Mouse (Mus musculus): ENCODE data around the gene Kif26b. TPM values are rescaled to one million over a fixed set of nuclear protein-coding genes. Genes with fewer than 3 reads are reported as not detected.

Kif26b gene
- polyA plus RNA-seq, 1 experiment: 0.45 TPM

DNA sequence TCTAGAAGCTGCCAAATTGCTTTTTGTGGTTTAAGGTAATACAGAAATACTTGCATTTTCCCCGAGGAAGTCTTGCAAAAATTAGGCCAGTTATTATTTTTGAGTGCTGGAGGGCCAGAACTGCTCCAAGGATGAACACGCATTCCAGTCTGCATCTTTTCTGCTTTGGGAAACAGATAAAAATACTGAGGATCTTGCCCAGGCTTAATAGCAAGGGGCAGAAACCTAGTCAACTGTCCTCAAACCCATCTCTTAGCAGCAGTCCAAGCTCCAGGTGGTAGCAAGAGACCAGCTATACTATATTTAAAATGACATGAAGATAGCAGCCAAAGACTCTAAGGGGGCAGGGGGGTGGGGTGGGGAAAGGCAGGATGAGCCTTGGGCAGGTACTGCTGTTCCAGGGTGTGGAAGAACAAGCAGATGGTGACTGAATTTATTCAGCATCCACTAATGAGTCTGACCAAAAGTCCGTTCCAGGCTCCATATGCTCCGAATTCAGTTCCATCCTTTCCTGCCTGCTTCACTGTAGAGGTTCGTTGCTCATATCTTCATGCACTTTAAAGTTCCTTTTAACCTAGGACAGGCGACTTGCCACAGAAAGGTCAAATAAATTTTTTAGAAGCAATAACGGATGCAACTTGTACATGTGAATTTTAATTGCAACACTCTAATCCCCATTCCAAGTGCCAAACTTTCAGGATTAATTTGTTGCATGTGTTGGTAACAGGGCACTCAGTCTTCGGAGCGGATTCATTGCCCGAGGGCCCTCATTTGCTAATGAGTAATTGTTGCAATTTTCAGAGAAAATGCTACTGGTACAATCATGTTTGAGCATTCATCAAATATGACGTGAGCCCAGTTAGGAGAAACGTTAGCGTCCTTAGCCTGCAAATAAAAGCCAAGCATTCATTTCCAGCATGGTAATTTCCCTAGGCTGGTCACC, 218.6 kb downstream of the Kif26b start:
- no peak for DNase-seq (ENCODE audit: low read depth, low spot score)
- WGBS: 86% methylated on average over 13 of the region's 13 CpGs

DNA sequence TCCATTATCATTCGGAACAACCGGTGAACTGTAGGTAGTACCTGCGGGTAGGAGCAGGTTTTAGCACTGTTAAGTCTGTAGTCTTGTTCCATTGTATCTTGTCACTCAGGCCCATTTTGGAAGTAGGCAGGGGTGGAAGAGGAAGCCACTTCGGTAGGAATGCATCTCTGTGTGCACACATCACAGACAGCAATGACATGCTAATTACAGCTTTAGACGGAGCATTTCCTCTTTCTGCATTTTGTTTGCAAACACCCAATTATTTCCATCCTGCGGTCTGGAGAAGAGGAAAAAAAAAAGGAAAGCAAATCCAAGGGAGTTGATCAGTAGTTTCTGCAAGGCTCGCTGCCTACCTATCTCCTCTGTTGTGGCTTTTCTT, 219.3 kb downstream of the Kif26b start:
- no peak for DNase-seq (ENCODE audit: low read depth, low spot score)
- 87% methylated on average over 7 of the region's 7 CpGs for WGBS

DNA sequence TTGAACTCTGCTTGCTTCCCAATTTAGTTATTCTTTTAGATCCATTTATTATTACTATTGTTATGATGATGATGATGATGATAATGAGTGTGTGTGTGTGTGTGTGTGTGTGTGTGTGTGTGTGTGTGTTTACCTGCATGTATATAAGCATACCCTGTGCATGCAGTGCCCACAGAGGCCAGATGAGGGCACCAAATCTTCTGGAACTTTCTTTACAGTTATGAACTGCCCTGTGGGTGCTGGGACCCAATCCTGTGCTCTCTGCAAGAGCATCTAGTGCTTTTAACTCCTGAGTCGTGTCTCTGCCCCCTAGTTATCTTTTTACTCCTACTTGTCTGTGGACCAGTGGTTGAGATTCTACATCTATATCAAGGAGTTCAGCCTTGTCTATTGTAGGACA, 219.7 kb downstream of the Kif26b start:
- 92% methylated on average over 1 of the region's 1 CpGs for WGBS
- no peak for DNase-seq (ENCODE audit: low read depth, low spot score)

DNA sequence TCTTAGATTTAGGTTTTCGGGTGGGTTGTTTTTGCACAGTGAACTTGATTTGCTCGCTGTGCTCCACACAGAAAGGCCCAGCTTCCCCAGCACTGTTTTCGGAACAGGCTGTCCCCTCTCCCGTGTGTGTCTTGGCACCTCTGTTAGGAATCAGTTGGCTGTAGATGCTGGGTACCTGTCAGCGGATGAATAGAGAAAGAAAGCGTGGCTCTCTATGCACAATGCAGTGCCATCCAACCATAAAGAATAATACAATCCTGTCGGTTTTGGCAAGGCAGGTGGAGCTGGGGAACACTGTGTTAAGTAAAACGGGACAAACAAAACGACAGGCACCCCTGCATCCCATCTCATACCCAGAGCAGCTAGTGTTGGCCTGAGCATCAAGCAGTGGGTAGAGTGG, 220.9 kb downstream of the Kif26b start:
- DNase-seq (ENCODE audit: low read depth, low spot score): no peak
- WGBS: 91% methylated on average over 9 of the region's 9 CpGs

DNA sequence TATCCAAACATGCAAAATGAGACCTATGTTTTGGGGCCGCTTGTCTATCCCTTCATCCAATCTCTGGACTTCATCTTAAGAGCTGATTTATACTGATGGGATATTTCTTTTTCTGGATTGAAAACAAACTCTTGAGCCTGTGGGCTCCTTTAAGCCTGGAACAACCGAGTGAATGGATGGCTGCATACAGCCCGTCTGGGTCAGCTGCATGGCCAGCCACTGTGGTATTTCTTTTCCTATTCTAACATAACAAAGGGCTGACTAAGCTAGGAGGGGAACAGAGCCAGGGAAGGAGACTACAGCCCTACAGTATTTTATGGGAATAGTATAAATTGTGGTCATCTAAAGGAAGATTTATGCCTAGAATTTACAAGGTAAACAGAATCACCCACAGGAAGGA, 229.5 kb downstream of the Kif26b start:
- DNase-seq (ENCODE audit: low read depth, low spot score): no peak
- WGBS: 54% methylated on average over 3 of the region's 3 CpGs

DNA sequence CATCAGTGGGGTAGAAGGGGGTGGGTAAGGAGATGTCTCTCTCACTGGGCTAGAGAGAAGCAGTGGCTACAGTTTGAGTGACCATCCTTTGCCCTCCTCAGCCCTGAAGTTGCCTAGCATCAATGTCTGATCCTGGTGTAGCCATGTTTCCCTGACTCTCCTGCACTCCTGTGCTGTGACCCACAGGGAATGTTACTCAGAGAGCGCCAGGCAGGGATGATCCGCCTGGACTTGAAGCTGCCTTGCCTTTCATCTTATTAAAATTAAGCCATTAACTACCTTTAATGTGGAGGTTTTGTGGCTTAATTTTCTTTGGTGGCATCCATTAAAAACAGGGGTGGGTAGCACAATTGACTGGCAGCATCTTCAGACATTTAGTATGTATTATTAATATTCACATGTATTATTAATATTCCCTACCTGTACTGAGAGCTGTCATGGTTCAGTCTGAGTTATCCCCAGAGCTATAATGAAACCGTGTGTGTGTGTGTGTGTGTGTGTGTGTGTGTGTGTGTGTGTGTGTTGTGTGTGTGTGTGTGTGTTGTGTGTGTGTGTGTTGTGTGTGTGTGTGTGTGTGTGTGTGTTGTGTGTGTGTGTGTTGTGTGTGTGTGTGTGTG, 233.3 kb downstream of the Kif26b start:
- no peak for DNase-seq (ENCODE audit: low read depth, low spot score)
- WGBS: 85% methylated on average over 3 of the region's 3 CpGs

DNA sequence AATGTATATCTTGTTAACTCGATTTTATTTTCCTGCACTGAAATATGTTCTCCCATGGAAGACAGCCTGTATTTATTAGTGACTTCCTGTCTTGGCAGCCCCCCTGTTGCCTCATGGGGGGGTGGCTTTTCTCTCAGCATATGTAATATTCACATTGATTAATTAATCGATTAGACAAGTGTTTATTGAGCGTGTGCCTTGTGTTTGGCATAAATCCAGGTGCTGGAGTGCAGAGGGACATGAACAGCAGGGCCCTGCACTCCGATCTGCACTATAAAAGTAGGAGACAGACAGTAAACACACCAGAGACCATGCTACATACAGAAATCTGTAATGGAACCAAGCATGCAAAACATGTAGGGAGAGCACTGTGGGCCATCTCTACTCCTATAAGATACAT, 236.0 kb downstream of the Kif26b start:
- 55% methylated on average over 4 of the region's 4 CpGs for WGBS
- DNase-seq (ENCODE audit: low read depth, low spot score): no peak

DNA sequence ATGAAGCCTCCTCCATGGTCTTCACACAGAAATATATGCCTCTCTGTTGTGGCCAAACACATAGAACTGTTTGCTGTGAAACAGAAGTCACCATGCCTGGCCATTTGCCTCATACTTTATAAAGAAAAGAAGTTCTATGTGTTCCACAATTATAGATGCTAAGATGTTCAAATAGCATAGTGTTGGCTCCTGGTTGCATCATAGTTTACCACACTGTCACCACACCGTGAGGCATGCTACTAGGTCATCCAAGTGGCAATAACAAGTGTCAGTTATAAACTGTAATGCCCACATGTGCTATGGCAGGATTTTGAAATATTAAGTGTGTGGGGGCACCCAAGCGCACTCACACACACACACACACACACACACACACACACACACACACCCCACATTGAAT, 236.7 kb downstream of the Kif26b start:
- 67% methylated on average over 2 of the region's 2 CpGs for WGBS
- no peak for DNase-seq (ENCODE audit: low read depth, low spot score)

DNA sequence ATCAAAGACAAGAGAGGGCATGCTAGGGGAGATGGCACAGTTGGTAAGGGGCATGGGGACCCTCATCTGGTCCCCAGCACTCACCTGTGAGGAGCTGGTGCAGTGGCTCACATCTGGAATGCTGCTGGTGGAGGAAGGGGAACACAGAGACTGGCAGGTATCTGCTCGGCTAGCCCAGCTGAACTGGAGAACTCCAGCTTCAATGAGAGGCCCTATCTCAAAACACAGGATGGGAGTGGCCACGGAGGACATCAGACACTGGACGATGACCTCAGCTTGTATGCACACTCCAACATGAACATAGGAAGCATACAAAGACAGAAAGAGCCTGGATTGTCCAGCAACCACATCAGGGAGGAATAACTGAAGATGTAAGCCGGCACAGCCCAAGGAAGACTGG, 240.1 kb downstream of the Kif26b start:
- no peak for DNase-seq (ENCODE audit: low read depth, low spot score)

DNA sequence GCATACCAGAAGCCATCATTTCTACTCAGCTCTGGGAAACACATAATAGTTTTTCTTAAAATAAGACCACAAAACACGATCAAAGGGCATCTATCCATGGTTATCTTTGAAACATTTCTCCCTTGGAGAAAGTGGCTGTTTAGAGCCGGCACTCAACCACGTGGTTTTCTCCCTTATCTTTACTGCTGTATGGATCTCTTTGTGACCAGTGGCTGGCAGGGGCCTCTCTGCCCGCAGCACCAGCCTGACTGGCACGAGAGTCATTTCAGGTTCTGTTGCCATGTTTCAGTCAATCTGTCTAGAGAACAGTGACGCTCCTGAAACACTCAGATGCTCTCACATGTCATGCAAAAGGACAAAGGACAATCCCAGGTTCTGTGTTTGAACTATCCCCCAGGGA, 241.1 kb downstream of the Kif26b start:
- no peak for DNase-seq (ENCODE audit: low read depth, low spot score)

More for the DNA sequence above, 240.1 kb downstream of the Kif26b start:
- WGBS: 80% methylated on average over 4 of the region's 4 CpGs

DNA sequence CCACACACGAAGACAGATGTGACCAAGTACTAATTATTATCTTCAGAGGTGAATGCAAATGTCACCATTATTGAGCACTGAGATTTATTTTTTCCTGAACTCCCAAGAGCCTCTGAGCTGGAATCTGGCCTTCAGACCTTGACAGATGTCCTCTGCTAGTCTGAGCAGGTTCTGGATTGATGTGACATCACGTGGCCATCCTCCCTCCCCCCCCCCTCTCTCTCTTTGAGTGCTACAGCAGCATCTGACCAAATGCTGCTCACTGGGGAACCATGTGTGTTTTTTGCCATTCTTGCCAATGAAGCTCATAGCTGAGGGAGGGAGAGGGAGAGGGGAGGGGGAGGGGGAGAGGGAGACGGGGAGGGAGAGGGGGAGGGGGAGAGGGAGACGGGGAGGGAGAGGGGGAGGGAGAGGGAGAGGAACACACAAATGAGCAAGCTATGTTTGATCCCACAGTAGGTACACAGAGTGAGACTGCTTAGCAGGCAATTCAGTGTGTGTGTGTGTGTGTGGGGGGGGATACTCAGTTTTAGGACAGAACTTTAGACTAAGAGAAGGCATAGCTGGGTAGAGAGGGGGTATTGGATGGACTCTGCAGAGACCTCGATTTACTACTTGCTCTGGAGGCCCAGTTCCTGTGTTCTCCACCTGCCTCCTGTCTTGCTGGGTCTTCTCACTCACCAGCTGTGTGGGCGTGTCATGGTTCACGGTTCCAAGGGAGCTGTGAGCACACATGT, 241.9 kb downstream of the Kif26b start:
- 70% methylated on average over 5 of the region's 7 CpGs for WGBS

More for the DNA sequence above, 241.1 kb downstream of the Kif26b start:
- WGBS: 57% methylated on average over 6 of the region's 6 CpGs

DNA sequence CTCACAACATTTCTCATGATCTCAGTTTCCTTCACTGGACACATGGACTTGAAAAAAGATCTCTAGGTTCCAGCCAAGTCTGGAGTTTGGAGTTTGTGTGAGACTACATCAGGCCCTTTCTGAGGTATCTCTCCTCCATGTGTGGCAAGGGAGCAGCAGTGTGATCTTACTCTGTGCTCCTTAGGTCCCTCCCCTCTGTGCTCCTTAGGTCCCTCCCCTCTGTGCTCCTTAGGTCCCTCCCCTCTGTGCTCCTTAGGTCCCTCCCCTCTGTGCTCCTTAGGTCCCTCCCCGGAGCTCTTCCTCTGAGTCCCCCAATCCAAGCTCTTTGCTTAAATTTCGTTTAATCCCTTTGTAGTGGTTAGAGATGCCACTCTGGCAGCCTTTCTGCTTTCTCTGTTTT, 250.8 kb downstream of the Kif26b start:
- no peak for DNase-seq (ENCODE audit: low read depth, low spot score)
- 25% methylated on average over 2 of the region's 2 CpGs for WGBS

More for the DNA sequence above, 241.9 kb downstream of the Kif26b start:
- no peak for DNase-seq (ENCODE audit: low read depth, low spot score)

DNA sequence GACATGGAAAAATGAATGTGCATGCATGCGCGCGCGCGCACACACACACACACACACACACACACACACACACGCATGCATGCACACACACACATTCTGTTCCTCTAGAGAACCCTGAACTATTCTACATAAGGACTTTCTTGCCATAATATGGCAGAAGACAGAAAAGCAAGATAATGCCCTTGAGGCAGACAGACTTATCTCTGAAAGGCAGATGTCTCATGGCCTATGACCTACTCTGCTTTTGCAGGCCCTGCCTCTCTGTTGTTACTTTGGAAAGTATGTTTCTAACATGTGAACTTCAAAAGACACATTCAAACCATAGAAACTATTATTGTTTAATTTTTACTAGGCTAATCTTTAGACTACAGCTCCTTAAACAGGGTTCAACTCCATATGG, 255.1 kb downstream of the Kif26b start:
- DNase-seq (ENCODE audit: low read depth, low spot score): no peak
- WGBS: 98% methylated on average over 6 of the region's 6 CpGs

DNA sequence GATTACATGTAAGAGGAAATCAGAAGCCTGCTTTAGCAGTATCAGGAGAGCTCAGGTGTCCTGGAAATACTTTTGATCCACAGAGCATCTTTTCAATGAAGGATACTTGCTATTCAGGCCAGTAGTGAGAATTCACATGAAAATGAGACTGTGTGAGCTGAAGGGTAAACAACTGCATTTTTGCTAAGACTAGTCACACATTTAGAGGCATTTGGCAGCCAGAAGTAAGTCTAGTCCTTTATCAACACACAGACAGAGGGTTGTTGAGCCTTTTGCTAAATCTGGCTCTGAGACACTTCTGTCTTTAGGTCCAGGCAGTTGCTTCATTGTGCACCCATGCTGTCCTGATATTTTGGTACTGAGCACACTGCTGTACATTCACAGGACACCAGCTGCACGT, 262.3 kb downstream of the Kif26b start:
- no peak for DNase-seq (ENCODE audit: low read depth, low spot score)
- 16% methylated on average over 1 of the region's 1 CpGs for WGBS

DNA sequence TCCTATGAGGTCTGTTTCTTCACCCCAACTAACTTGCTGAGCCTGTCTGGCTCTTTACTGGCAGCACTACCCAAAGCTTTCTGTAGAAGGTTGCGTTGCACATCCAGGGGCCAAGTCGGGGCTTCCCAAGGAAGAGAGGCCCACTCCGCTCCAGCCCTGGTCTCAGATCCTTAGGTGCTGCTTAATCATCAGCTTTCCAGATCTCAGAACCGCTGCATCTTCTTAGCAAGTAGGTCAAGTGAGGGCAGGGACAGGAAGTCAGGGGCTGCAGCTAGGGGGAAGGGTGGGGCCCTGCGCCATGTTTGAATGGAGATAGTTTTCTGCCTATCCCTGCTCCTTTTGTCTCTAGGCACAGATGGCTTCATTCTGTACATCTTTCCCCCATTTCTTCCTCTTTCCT, 263.8 kb downstream of the Kif26b start:
- no peak for DNase-seq (ENCODE audit: low read depth, low spot score)

DNA sequence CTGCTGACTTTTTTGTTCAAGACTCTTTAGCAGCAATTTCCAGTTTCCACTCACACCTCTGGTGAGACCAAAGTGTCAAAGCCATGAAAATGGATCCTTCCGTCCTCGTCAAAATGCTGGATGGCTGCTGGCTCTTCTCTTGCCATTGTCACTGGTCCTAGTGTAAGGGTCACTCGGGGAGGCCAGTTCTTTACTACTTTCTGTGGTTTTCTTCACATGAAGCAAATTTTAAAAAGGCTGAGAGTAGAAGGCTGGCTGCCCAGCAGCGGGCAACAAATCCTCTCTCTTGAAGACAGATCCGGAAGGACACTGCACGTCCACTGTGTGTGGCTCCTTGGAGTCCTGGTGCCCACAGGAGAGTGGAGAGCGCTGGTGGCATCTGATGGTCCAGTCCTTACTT, 265.9 kb downstream of the Kif26b start:
- WGBS: 93% methylated on average over 7 of the region's 7 CpGs
- DNase-seq (ENCODE audit: low read depth, low spot score): no peak

More for the DNA sequence above, 263.8 kb downstream of the Kif26b start:
- 87% methylated on average over 5 of the region's 5 CpGs for WGBS

DNA sequence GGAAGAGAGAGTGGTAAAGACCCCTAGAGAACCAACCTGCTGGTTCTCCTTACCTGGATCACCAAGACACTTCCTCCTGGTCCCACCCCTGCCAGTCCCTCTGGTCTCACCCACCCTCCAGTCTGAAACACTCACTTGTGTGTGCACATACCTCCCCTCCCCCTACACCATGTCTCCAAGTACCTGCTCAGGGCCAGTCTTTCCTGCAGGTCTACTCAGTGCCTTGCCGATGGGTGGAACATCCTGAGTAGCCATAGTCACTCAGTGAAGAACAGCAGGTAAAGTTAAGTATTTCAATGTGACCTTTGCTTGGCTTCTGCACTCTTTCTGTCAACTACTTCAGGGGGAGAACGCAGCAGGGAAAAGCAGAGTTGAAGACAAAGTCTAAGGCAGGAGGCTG, 268.5 kb downstream of the Kif26b start:
- 81% methylated on average over 2 of the region's 2 CpGs for whole genome bisulfite sequencing
- no peak for DNase-seq (ENCODE audit: low read depth, low spot score)

DNA sequence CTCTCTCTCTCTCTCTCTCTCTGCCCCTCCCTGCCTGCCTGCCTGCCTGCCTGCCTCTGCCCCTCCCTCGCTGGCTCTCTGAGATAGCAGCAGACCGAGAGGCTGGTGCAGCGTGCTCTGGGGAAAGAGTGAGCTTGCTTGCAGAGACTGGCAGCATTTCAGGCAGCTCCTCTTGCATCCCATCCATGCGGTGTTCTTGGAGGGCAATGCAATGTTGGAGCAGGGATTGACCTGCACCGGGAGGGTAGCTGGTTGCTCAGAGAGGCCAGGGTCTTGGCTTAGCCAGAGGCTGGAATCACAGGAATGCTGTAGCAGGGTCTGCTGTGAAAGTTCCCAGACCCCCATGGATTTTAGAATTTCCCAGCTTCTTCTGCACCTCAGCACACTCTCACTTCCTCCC, 269.4 kb downstream of the Kif26b start:
- DNase-seq (ENCODE audit: low read depth, low spot score): no peak
- WGBS: 14% methylated on average over 5 of the region's 5 CpGs

DNA sequence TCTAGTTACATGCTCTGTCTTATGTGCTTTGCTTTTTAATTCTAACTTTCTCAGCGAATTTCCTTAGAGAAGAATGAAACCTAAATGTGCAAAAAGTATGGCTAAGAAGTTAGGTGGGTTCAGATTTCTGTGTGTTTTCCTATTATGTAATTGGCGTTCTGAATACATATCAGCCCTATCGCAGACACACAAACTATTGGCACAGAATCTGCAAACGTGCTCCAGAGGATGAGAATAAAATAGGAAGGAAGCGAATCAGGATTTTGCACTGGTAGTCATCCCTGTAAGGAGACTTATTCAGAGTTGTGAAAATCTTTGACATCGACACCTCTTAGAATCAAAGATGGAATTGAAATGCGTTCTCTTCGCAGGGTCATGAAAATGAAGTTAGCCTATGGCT, 270.0 kb downstream of the Kif26b start:
- no peak for DNase-seq (ENCODE audit: low read depth, low spot score)

DNA sequence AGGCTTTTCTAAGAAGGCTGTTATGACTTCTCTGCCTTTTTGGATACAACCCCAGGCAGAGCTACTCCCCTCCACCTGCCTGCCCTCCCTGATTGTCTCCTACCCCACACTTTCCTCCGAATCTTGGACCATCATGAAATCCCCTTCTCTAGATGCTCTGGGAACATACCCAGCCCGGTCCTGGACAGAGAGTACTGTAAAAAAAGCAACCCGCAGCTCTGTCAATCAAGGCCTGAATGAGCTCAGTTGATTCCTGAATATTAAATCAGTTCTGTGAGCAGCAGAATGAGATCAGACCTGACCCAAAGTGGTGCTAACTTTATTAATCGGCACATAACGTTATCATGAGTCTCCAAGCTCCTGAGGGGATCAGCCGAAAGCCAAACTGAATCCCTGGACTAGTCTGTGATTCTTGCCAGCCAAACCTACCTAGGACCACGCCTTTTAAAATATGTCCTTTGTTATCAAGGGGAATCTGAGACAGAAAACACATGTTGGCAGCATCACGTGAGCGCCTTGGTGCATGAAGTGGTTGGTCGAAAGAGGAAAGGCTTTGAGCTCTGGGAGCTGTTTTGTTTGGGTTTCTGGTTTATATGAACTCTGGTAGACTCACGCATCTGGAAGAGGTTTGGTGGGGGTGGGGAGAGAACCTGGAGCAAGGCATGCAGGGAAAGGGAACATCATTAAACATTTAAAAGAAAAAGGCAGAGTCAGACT, 271.1 kb downstream of the Kif26b start:
- DNase-seq (ENCODE audit: low read depth, low spot score): no peak
- WGBS: 63% methylated on average over 11 of the region's 11 CpGs

More for the DNA sequence above, 270.0 kb downstream of the Kif26b start:
- WGBS: 78% methylated on average over 8 of the region's 8 CpGs

Measured in large intestine, adult 2 months (tissue).